Mouse (Mus musculus) thymus, adult 2 months (tissue): Measurements from ENCODE around the gene Hist1h2bq.

ENCODE experiments used
- CTCF ChIP-seq: fragments of 200-500 bp; IDR thresholded peaks from 2 replicates; pipeline ENCODE4 v1.5.1; 2012; ENCODE audit warnings: mild to moderate bottlenecking, control low read depth, low read length, moderate library complexity, borderline replicate concordance; ENCODE audit not compliant: control insufficient read depth, poor library complexity, insufficient read depth; ENCODE audit errors: extremely low read depth
- POLR2A ChIP-seq: fragments of 200-500 bp; IDR thresholded peaks from 2 replicates; pipeline ENCODE4 v1.6.1; 2012; ENCODE audit warnings: mild to moderate bottlenecking, low read length, control low read depth, moderate library complexity; ENCODE audit not compliant: control insufficient read depth, poor library complexity, insufficient read depth; ENCODE audit errors: extremely low read depth

- TF ChIP-seq CTCF (no peak), POLR2A (no peak)
These were observed 28.9 kb downstream of the Hist1h2bq start for GRCm38 (mm10) chr13:21781021-21781555.
